In genomic region chr8:120119429-120119828, GRCm38 (mm10) we compare ENCODE assay signal across 22 mouse cellular contexts. TPM values are rescaled to one million over a fixed set of nuclear protein-coding genes. Genes with fewer than 3 reads are reported as not detected.
DNase-seq lines count a peak whose midpoint lies in the region; ATAC-seq and TF ChIP-seq lines count a peak whose summit lies in the region.
"Had no signal": no experiment of that assay in that cellular context is flagged by ENCODE, and none has a peak within 500 bp of the region (broad histone marks: within the 10 kb centered on the region; RNA-seq: fewer than 3 reads in every experiment).

No protein-coding gene starts in this region.

- WGBS in heart, embryonic 12.5 days = 41% methylated on average over 3 of the region's 3 CpGs
- WGBS in stomach, embryonic 16.5 days = 57% methylated on average over 3 of the region's 3 CpGs
- whole genome bisulfite sequencing in stomach, postnatal 0 days = 55% methylated on average over 3 of the region's 3 CpGs

- peaks cover 15% of the 10 kb centered on the region; the same call in 1 of the 2 replicates for H3K27me3 ChIP-seq in heart, embryonic 12.5 days (replicated peaks)
- peaks cover 16% of the 10 kb centered on the region for H3K27me3 ChIP-seq in stomach, embryonic 16.5 days (ENCODE audit: control insufficient read depth, insufficient read depth, low read length)
- no peaks in the 10 kb centered on the region for H3K27me3 ChIP-seq in stomach, postnatal 0 days (ENCODE audit: control insufficient read depth, insufficient read depth, low read length)
- H3K27me3 ChIP-seq: hindbrain, embryonic 15.5 days had no signal

- H3K4me2 ChIP-seq in heart, embryonic 12.5 days = peak overlapping the region; percentile 31
- no peak overlapping the region for H3K4me2 ChIP-seq in stomach, embryonic 16.5 days (ENCODE audit: low read depth, low read length)
- H3K4me2 ChIP-seq in stomach, postnatal 0 days (replicated peaks; ENCODE audit: low read depth) = no peak overlapping the region
- H3K4me2 ChIP-seq: hindbrain, embryonic 15.5 days; limb, embryonic 12.5 days; lung, embryonic 15.5 days; midbrain, embryonic 15.5 days had no signal

- peak; percentile 45 for DNase-seq in cerebellum, adult 9-11 months
- DNase-seq in cerebellum, adult 8-10 months = no peak
- no peak for DNase-seq in heart, adult 18-20 months
- no peak for DNase-seq in left cerebral cortex, adult 2 months (ENCODE audit: extremely low spot score in 1 of 2, low spot score in 2 of 2)
- no peak for DNase-seq in left cerebral cortex, postnatal 36 days (ENCODE audit: low spot score in 2 of 2)
- no peak for DNase-seq in stomach, postnatal 0 days (ENCODE audit: low spot score)
- DNase-seq: adrenal gland, adult 2 months; cerebellum, adult 9-10 months; kidney, postnatal 4 days; lung, postnatal 4 days; retina, postnatal 1 day; thymus, adult 2 months had no signal

- no peak for TF ChIP-seq EP300 in stomach, postnatal 0 days (optimal IDR thresholded peaks at IDR 0.05)

- H3K36me3 ChIP-seq in heart, embryonic 12.5 days = no peaks in the 10 kb centered on the region
- no peaks in the 10 kb centered on the region for H3K36me3 ChIP-seq in stomach, embryonic 16.5 days (ENCODE audit: control insufficient read depth, insufficient read depth, low read length)
- no peaks in the 10 kb centered on the region for H3K36me3 ChIP-seq in stomach, postnatal 0 days (ENCODE audit: control insufficient read depth, insufficient read depth, low read length)
- H3K36me3 ChIP-seq: hindbrain, embryonic 15.5 days; limb, embryonic 12.5 days; lung, embryonic 15.5 days; midbrain, embryonic 15.5 days had no signal

- no peak for TF ChIP-seq CTCF in left cerebral cortex, adult 2 months (IDR thresholded peaks at IDR 0.05)
- no peak for TF ChIP-seq CTCF in stomach, postnatal 0 days (IDR thresholded peaks at IDR 0.05; ENCODE audit: low read depth)

- ATAC-seq in heart, embryonic 12.5 days (ENCODE audit: insufficient number of reproducible peaks, low FRiP score) = no peak
- no peak for ATAC-seq in stomach, embryonic 16.5 days (ENCODE audit: insufficient read depth, low FRiP score)
- no peak for ATAC-seq in stomach, postnatal 0 days (ENCODE audit: low FRiP score, low TSS enrichment)
- ATAC-seq: forebrain, embryonic 16.5 days; intestine, embryonic 16.5 days; midbrain, embryonic 15.5 days had no signal

- peaks cover 78% of the 10 kb centered on the region for H3K4me1 ChIP-seq in heart, embryonic 12.5 days (replicated peaks)
- peaks cover 8% of the 10 kb centered on the region for H3K4me1 ChIP-seq in stomach, embryonic 16.5 days (ENCODE audit: control insufficient read depth, insufficient read depth, low read length)
- H3K4me1 ChIP-seq in stomach, postnatal 0 days (replicated peaks; ENCODE audit: control insufficient read depth, insufficient read depth) = peaks cover 2% of the 10 kb centered on the region

- peak overlapping the region; percentile 15; the same call in 1 of the 2 replicates for H3K9ac ChIP-seq in heart, embryonic 12.5 days
- H3K9ac ChIP-seq in stomach, embryonic 16.5 days (ENCODE audit: low read length) = 0 out of 2 replicates have a peak overlapping the region, but pooled peaks have one; percentile 19
- no peak overlapping the region for H3K9ac ChIP-seq in stomach, postnatal 0 days (ENCODE audit: low read length)
- H3K9ac ChIP-seq: hindbrain, embryonic 15.5 days; limb, embryonic 12.5 days; liver, embryonic 14.5 days; lung, embryonic 15.5 days; midbrain, embryonic 15.5 days had no signal

- H3K27ac ChIP-seq in heart, embryonic 12.5 days (ENCODE audit: poor library complexity, severe bottlenecking) = peak overlapping the region; percentile 94
- peak overlapping the region; percentile 63 for H3K27ac ChIP-seq in left cerebral cortex, adult 2 months
- H3K27ac ChIP-seq in stomach, embryonic 16.5 days (ENCODE audit: low read length) = no peak overlapping the region
- no peak overlapping the region for H3K27ac ChIP-seq in stomach, postnatal 0 days (replicated peaks)
- H3K27ac ChIP-seq: hindbrain, embryonic 15.5 days; limb, embryonic 12.5 days; liver, embryonic 14.5 days; lung, embryonic 15.5 days; midbrain, embryonic 15.5 days had no signal

- no peak overlapping the region for H3K4me3 ChIP-seq in heart, embryonic 12.5 days
- H3K4me3 ChIP-seq in left cerebral cortex, adult 2 months = no peak overlapping the region
- H3K4me3 ChIP-seq in stomach, embryonic 16.5 days (replicated peaks; ENCODE audit: low read length) = no peak overlapping the region
- H3K4me3 ChIP-seq in stomach, postnatal 0 days (ENCODE audit: low read depth, low read length) = no peak overlapping the region
- H3K4me3 ChIP-seq: hindbrain, embryonic 15.5 days; limb, embryonic 12.5 days; lung, embryonic 15.5 days; midbrain, embryonic 15.5 days had no signal

- peaks cover 3% of the 10 kb centered on the region; the same call in 1 of the 2 replicates for H3K9me3 ChIP-seq in heart, embryonic 12.5 days (replicated peaks)
- no peaks in the 10 kb centered on the region for H3K9me3 ChIP-seq in stomach, embryonic 16.5 days (replicated peaks; ENCODE audit: control insufficient read depth, low read length)
- H3K9me3 ChIP-seq in stomach, postnatal 0 days (ENCODE audit: control insufficient read depth, low read length) = no peaks in the 10 kb centered on the region
- H3K9me3 ChIP-seq: hindbrain, embryonic 15.5 days; limb, embryonic 12.5 days; lung, embryonic 15.5 days; midbrain, embryonic 15.5 days had no signal

- intact Hi-C loops in left cerebral cortex, adult 2 months (cut with DNase I) = no loop called here
- intact Hi-C loops in left cerebral cortex, postnatal 36 days (cut with DNase I) = no loop called here

RNA-seq across cellular contexts. Expression of gene 6430548M08Rik, which starts 5.5 kb away (rescaled TPM):
- 13.8 and 14.4 TPM in 2 replicates for polyA plus RNA-seq in heart, embryonic 12.5 days (2016; fragmentation: Nextera tagmentation; extraction: Ambion mirVana)
- 10 to 100 TPM; 15.1 to 19.3 TPM for total RNA-seq in heart, adult 18-20 months (2021)
- 100 to 1,000 TPM; 234 to 249 TPM for total RNA-seq in left cerebral cortex, adult 2 months (2021)
- total RNA-seq in left cerebral cortex, postnatal 36 days (2021) = 100 to 1,000 TPM; 246 to 248 TPM
- polyA plus RNA-seq in stomach, embryonic 16.5 days (2015; fragmentation: Nextera tagmentation; extraction: Ambion mirVana) = 7.5 and 9.1 TPM in 2 replicates
- polyA plus RNA-seq in stomach, postnatal 0 days (2015; fragmentation: Nextera tagmentation; extraction: Ambion mirVana) = 13.2 and 13.8 TPM in 2 replicates

RNA-seq across cellular contexts. Expression of gene Zdhhc7, which starts 18.1 kb away (rescaled TPM):
- polyA plus RNA-seq in heart, embryonic 12.5 days (2016; fragmentation: Nextera tagmentation; extraction: Ambion mirVana) = 33.9 and 34.9 TPM in 2 replicates
- total RNA-seq in heart, adult 18-20 months (2021) = 10 to 100 TPM; 36.6 to 38.6 TPM
- 10 to 100 TPM; 33.5 to 38.5 TPM for total RNA-seq in left cerebral cortex, adult 2 months (2021)
- 10 to 100 TPM; 31.0 to 36.0 TPM for total RNA-seq in left cerebral cortex, postnatal 36 days (2021)
- 30.2 and 31.1 TPM in 2 replicates for polyA plus RNA-seq in stomach, embryonic 16.5 days (2015; fragmentation: Nextera tagmentation; extraction: Ambion mirVana)
- polyA plus RNA-seq in stomach, postnatal 0 days (2015; fragmentation: Nextera tagmentation; extraction: Ambion mirVana) = 24.3 and 24.4 TPM in 2 replicates

RNA-seq across cellular contexts. Expression of gene Fam92b, which starts 57.8 kb away (rescaled TPM):
- not detected in 2 replicates for polyA plus RNA-seq in heart, embryonic 12.5 days (2016; fragmentation: Nextera tagmentation; extraction: Ambion mirVana)
- under 1 TPM in 1 of 2 experiments, not detected in 1; 0.31 TPM for total RNA-seq in heart, adult 18-20 months (2021)
- 1 to 10 TPM in 1 of 2 experiments, under 1 TPM in 1; 0.68 to 1.0 TPM for total RNA-seq in left cerebral cortex, adult 2 months (2021)
- under 1 TPM; 0.27 to 0.45 TPM for total RNA-seq in left cerebral cortex, postnatal 36 days (2021)
- 0.57 and 0.72 TPM in 2 replicates for polyA plus RNA-seq in stomach, embryonic 16.5 days (2015; fragmentation: Nextera tagmentation; extraction: Ambion mirVana)
- 0.18 and 0.33 TPM in 2 replicates for polyA plus RNA-seq in stomach, postnatal 0 days (2015; fragmentation: Nextera tagmentation; extraction: Ambion mirVana)
- total RNA-seq: layer of hippocampus, postnatal 10 days had no signal
- polyA plus RNA-seq: limb, embryonic 12.5 days; liver, embryonic 14.5 days had no signal

Comparison
In these comparisons a context has a peak if more than half of its experiments do, and no peak if none do; other contexts are left out.
1. H3K27ac ChIP-seq: peak in heart, embryonic 12.5 days (single experiment) and left cerebral cortex, adult 2 months (single experiment); none in stomach, embryonic 16.5 days (single experiment) and stomach, postnatal 0 days (single experiment).
2. RNA of gene 6430548M08Rik, which starts 5.5 kb away (total RNA-seq): 234 to 249 TPM in left cerebral cortex, adult 2 months and 246 to 248 TPM in left cerebral cortex, postnatal 36 days; 15.1 to 19.3 TPM in heart, adult 18-20 months; every median in the first group is over 10 times any median in the second.